In genomic region chr16:62414485-62414884, GRCm38 (mm10) we compare ENCODE assay signal across 10 mouse cellular contexts.
A peak's percentile ranks its signal among the peaks of the same experiment; 100 is the strongest.
DNase-seq lines count a peak whose midpoint lies in the region; ATAC-seq lines count a peak whose summit lies in the region.
"Had no signal": no experiment of that assay in that cellular context is flagged by ENCODE, and none has a peak within 500 bp of the region (broad histone marks: within the 10 kb centered on the region; RNA-seq: fewer than 3 reads in every experiment).

No protein-coding gene starts in this region.

- DNase-seq in cerebellum, adult 18-20 months = peak; percentile 3 to 6
- no peak for DNase-seq in cerebellum, adult 11-12 months
- DNase-seq in 3T3-L1 (ENCODE audit: low read depth, low spot score) = peak; percentile 39
- peak; percentile 8 for DNase-seq in embryo, embryonic 11.5 days (ENCODE audit: low read depth, low spot score)
- DNase-seq in left cerebral cortex, postnatal 4 days = peak; percentile 52
- DNase-seq in ovary, postnatal 14 days (ENCODE audit: low spot score) = no peak

- no peak overlapping the region for H3K4me2 ChIP-seq in heart, embryonic 12.5 days
- H3K4me2 ChIP-seq: limb, embryonic 15.5 days; stomach, embryonic 15.5 days had no signal

- no peak overlapping the region for H3K27ac ChIP-seq in heart, embryonic 12.5 days (ENCODE audit: poor library complexity, severe bottlenecking)
- H3K27ac ChIP-seq: limb, embryonic 15.5 days; stomach, embryonic 15.5 days had no signal

- 17% methylated on average over 1 of the region's 1 CpGs for WGBS in heart, embryonic 12.5 days

- H3K4me3 ChIP-seq in heart, embryonic 12.5 days = no peak overlapping the region
- H3K4me3 ChIP-seq: limb, embryonic 15.5 days; stomach, embryonic 15.5 days had no signal

- ATAC-seq in heart, embryonic 12.5 days (ENCODE audit: insufficient number of reproducible peaks, low FRiP score) = no peak
- ATAC-seq in erythroblast, adult 5-6 weeks (replicated peaks; ENCODE audit: low FRiP score, poor library complexity, severe bottlenecking) = no peak

- no peak overlapping the region for H3K9ac ChIP-seq in heart, embryonic 12.5 days
- H3K9ac ChIP-seq: limb, embryonic 15.5 days; stomach, embryonic 15.5 days had no signal

- no peaks in the 10 kb centered on the region for H3K27me3 ChIP-seq in heart, embryonic 12.5 days (replicated peaks)
- H3K27me3 ChIP-seq: limb, embryonic 15.5 days; stomach, embryonic 15.5 days had no signal

- no peaks in the 10 kb centered on the region for H3K36me3 ChIP-seq in heart, embryonic 12.5 days
- H3K36me3 ChIP-seq: limb, embryonic 15.5 days; stomach, embryonic 15.5 days had no signal

- no peaks in the 10 kb centered on the region for H3K9me3 ChIP-seq in heart, embryonic 12.5 days (replicated peaks)
- H3K9me3 ChIP-seq: limb, embryonic 15.5 days; stomach, embryonic 15.5 days had no signal

- intact Hi-C loops in left cerebral cortex, postnatal 4 days (cut with DNase I) = no loop called here

- no peaks in the 10 kb centered on the region for H3K4me1 ChIP-seq in heart, embryonic 12.5 days (replicated peaks)
- H3K4me1 ChIP-seq: limb, embryonic 15.5 days; stomach, embryonic 15.5 days had no signal

Comparison
In these comparisons a context has a peak if more than half of its experiments do, and no peak if none do; other contexts are left out.
1. DNase-seq: peak in cerebellum, adult 18-20 months (2 of 2), 3T3-L1 (single experiment), embryo, embryonic 11.5 days (single experiment) and left cerebral cortex, postnatal 4 days (single experiment); none in cerebellum, adult 11-12 months (single experiment) and ovary, postnatal 14 days (single experiment).